Mouse (Mus musculus) ES-E14 (cell line): Measurements from ENCODE around the gene Lpin3. TPM values are rescaled to one million over a fixed set of nuclear protein-coding genes. Genes with fewer than 3 reads are reported as not detected.

Source experiments
- DNase-seq: peaks from one replicate; pipeline ENCODE4 v3.0.0-alpha.2; 2013; ENCODE audit warnings: low read depth, low spot score
- H3K27ac ChIP-seq: 2 replicates; pipeline ENCODE4 v1.5.1; 2012; ENCODE audit warnings: low read depth, mild to moderate bottlenecking, low read length, moderate library complexity, mixed read lengths; ENCODE audit not compliant: poor library complexity, insufficient read depth, severe bottlenecking
- H3K36me3 ChIP-seq: 2 replicates; pipeline ENCODE4 v1.6.1; 2012; ENCODE audit warnings: mild to moderate bottlenecking, low read length, moderate library complexity, mixed read lengths; ENCODE audit not compliant: control insufficient read depth, poor library complexity, insufficient read depth, severe bottlenecking
- H3K4me1 ChIP-seq, 2 experiments: fragments of 150-350 bp in 1 of 2; sonication (generic) in 1 of 2; 2 replicates each; pipeline ENCODE4 v1.6.1; 2012; ENCODE audit warnings: low read length in 2 of 2, mild to moderate bottlenecking in 1 of 2, mixed read lengths in 1 of 2; ENCODE audit not compliant: control insufficient read depth in 2 of 2, insufficient read depth in 2 of 2, poor library complexity in 1 of 2
- H3K4me3 ChIP-seq, 2 experiments: fragments of 150-350 bp in 1 of 2; sonication (generic) in 1 of 2; 2 replicates each; pipeline ENCODE4 v1.5.1; 2012; ENCODE audit warnings: low read length in 2 of 2, low read depth in 1 of 2, mild to moderate bottlenecking in 1 of 2, mixed read lengths in 1 of 2; ENCODE audit not compliant: insufficient read depth in 1 of 2, poor library complexity in 1 of 2, severe bottlenecking in 1 of 2
- H3K9ac ChIP-seq: 2 replicates; pipeline ENCODE4 v1.6.1; 2012; ENCODE audit warnings: low read depth, mild to moderate bottlenecking, low read length, mixed read lengths; ENCODE audit not compliant: poor library complexity, insufficient read depth, severe bottlenecking
- H3K9me3 ChIP-seq: fragments of 150-350 bp; sonication (generic); 2 replicates; pipeline ENCODE4 v1.6.1; 2012; ENCODE audit warnings: low read depth, mild to moderate bottlenecking, low read length; ENCODE audit not compliant: control insufficient read depth, insufficient read depth
- CHD2 ChIP-seq: IDR thresholded peaks from 2 replicates; pipeline ENCODE4 v1.6.1; 2014; ENCODE audit warnings: mild to moderate bottlenecking, low read depth, low read length, inconsistent platforms
- HCFC1 ChIP-seq: IDR thresholded peaks from 2 replicates; pipeline ENCODE4 v1.6.1; 2012; ENCODE audit warnings: low read length, inconsistent platforms, borderline replicate concordance; ENCODE audit not compliant: insufficient read depth
- MAFK ChIP-seq: IDR thresholded peaks from 2 replicates; pipeline ENCODE4 v1.6.1; 2014; ENCODE audit warnings: mild to moderate bottlenecking, low read depth, low read length, inconsistent platforms; ENCODE audit not compliant: insufficient read depth
- ZC3H11A ChIP-seq: IDR thresholded peaks from 2 replicates; pipeline ENCODE4 v1.6.1; 2012; ENCODE audit warnings: low read depth, mild to moderate bottlenecking, inconsistent platforms, low read length, borderline replicate concordance
- ZNF384 ChIP-seq: IDR thresholded peaks from 2 replicates; pipeline ENCODE4 v1.6.1; 2012; ENCODE audit warnings: low read depth, low read length, inconsistent platforms
- in situ Hi-C, 2 experiments: fragments of 600-800 bp; cut with MboI; formaldehyde crosslinking; loops; one replicate each; pipeline ENCODE4 v1.15.1; 2025; ENCODE audit warnings: low sequenced_read_pairs in 2 of 2, inconsistent platforms in 1 of 2; ENCODE audit not compliant: unreplicated experiment in 2 of 2
- total RNA-seq: library from RNA; depleted of rRNA; stranded (reverse); fragments of 300-350 nt; gene quantifications from 2 replicates; pipeline ENCODE4 v1.2.3, GENCODE M21; 2012

Gene Lpin3
- total RNA-seq, 1 experiment = 7.2 TPM

GRCm38 (mm10) chr2:160940930-160941709 is 60.6 kb downstream of the Lpin3 start:
- H3K36me3 ChIP-seq = no peaks in the 10 kb centered on the region
- TF ChIP-seq MAFK (no peak), CHD2 (no peak), ZNF384 (no peak), HCFC1 (no peak), ZC3H11A (no peak)
- H3K4me1 ChIP-seq = no peaks in the 10 kb centered on the region
- DNase-seq = no peak
- H3K4me3 ChIP-seq = no peak overlapping the region
- in situ Hi-C loops = no loop called here
- H3K9ac ChIP-seq = no peak overlapping the region
- no peak overlapping the region for H3K27ac ChIP-seq
- no peaks in the 10 kb centered on the region for H3K9me3 ChIP-seq

- no peak for DNase-seq
- in situ Hi-C loops = no loop called here
- no peaks in the 10 kb centered on the region for H3K36me3 ChIP-seq
- no peak for TF ChIP-seq CHD2
- no peak for TF ChIP-seq ZC3H11A
- no peak for TF ChIP-seq MAFK
- TF ChIP-seq ZNF384 = no peak
- no peak for TF ChIP-seq HCFC1
- H3K9ac ChIP-seq = no peak overlapping the region
- H3K27ac ChIP-seq = no peak overlapping the region
- H3K4me1 ChIP-seq = no peaks in the 10 kb centered on the region
- H3K4me3 ChIP-seq = no peak overlapping the region
- no peaks in the 10 kb centered on the region for H3K9me3 ChIP-seq
These were observed 62.0 kb downstream of the Lpin3 start for GRCm38 (mm10) chr2:160942443-160942842.

GRCm38 (mm10) chr2:160951595-160951994 is 71.1 kb downstream of the Lpin3 start:
- no peak for DNase-seq
- H3K27ac ChIP-seq = no peak overlapping the region
- TF ChIP-seq CHD2 (no peak), ZC3H11A (no peak), ZNF384 (no peak)
- H3K4me1 ChIP-seq = no peaks in the 10 kb centered on the region
- no peak overlapping the region for H3K4me3 ChIP-seq
- in situ Hi-C loops = no loop called here
- peaks cover 37% of the 10 kb centered on the region for H3K36me3 ChIP-seq
- no peak overlapping the region for H3K9ac ChIP-seq
- H3K9me3 ChIP-seq = no peaks in the 10 kb centered on the region

- no peak overlapping the region for H3K9ac ChIP-seq
- TF ChIP-seq HCFC1 (no peak), MAFK (no peak), ZNF384 (no peak), ZC3H11A (no peak), CHD2 (no peak)
- in situ Hi-C loops = no loop called here
- H3K4me3 ChIP-seq = no peak overlapping the region
- no peak overlapping the region for H3K27ac ChIP-seq
- peaks cover 42% of the 10 kb centered on the region for H3K36me3 ChIP-seq
- H3K4me1 ChIP-seq = peaks cover 2 to 5% of the 10 kb centered on the region in 2 experiments; a peak in 2 of 4 replicates
- H3K9me3 ChIP-seq = no peaks in the 10 kb centered on the region
- no peak for DNase-seq
These were observed 72.8 kb downstream of the Lpin3 start for GRCm38 (mm10) chr2:160953131-160953873.
